Mouse (Mus musculus) megakaryocyte, embryonic 14.5 days (primary cell): ENCODE measurements around the gene Rad54l2.

ENCODE experiments used
- FLI1 ChIP-seq: IDR thresholded peaks from 2 replicates; pipeline ENCODE4 v1.6.1; 2012; ENCODE audit warnings: low read length, inconsistent platforms, mixed read lengths
- GATA1 ChIP-seq: IDR thresholded peaks from 3 replicates; pipeline ENCODE4 v1.6.1; 2012; ENCODE audit warnings: mixed read lengths, low read length, inconsistent platforms, borderline replicate concordance

DNA sequence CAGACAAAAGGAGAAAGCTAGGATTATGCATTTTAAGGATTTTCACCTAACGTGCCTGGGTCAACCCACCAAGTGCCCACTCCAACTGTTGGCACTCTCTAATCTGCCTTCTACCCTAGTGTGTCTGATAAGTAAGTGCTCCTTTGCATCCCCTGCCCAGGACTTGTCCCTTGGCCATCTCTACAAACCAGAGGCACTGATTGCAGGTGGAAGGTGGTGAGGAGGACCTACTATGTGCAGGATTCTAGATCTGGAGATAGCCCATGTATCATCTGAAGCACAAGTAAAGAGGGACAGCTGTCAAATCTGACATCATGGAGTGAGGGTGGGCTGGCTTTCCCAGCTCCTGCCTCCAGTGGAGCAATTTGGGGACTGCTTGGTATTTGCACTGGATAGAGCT lies 129.1 kb downstream of the Rad54l2 start:
- no peak for TF ChIP-seq GATA1
- TF ChIP-seq FLI1, result no peak
